8 mouse cellular contexts compared by ENCODE assay signal in genomic region chr9:120098682-120099081, GRCm38 (mm10). TPM values are rescaled to one million over a fixed set of nuclear protein-coding genes. Genes with fewer than 3 reads are reported as not detected.
DNase-seq lines count a peak whose midpoint lies in the region; ATAC-seq lines count a peak whose summit lies in the region.

No protein-coding gene starts in this region.

- H3K4me2 ChIP-seq in midbrain, embryonic 14.5 days (ENCODE audit: low read length), result no peak overlapping the region
- H3K4me2 ChIP-seq in midbrain, embryonic 13.5 days (replicated peaks), result no peak overlapping the region
- H3K4me2 ChIP-seq in heart, embryonic 16.5 days (ENCODE audit: low read depth, low read length), result no peak overlapping the region

- no peak overlapping the region for H3K4me3 ChIP-seq in midbrain, embryonic 14.5 days (replicated peaks; ENCODE audit: low read depth, low read length)
- H3K4me3 ChIP-seq in midbrain, embryonic 13.5 days (replicated peaks), result no peak overlapping the region
- no peak overlapping the region for H3K4me3 ChIP-seq in heart, embryonic 16.5 days (ENCODE audit: low read length)

- H3K4me1 ChIP-seq in midbrain, embryonic 14.5 days (ENCODE audit: control insufficient read depth, insufficient read depth, low read length), result no peaks in the 10 kb centered on the region
- no peaks in the 10 kb centered on the region for H3K4me1 ChIP-seq in midbrain, embryonic 13.5 days (replicated peaks)
- no peaks in the 10 kb centered on the region for H3K4me1 ChIP-seq in heart, embryonic 16.5 days (ENCODE audit: control insufficient read depth, insufficient read depth, low read length)

- no peaks in the 10 kb centered on the region for H3K36me3 ChIP-seq in midbrain, embryonic 14.5 days (ENCODE audit: control insufficient read depth, insufficient read depth, low read length)
- H3K36me3 ChIP-seq in midbrain, embryonic 13.5 days, result no peaks in the 10 kb centered on the region
- no peaks in the 10 kb centered on the region for H3K36me3 ChIP-seq in heart, embryonic 16.5 days (ENCODE audit: control insufficient read depth, insufficient read depth)

- H3K9me3 ChIP-seq in midbrain, embryonic 14.5 days (ENCODE audit: control insufficient read depth, low read length), result no peaks in the 10 kb centered on the region; the same call in 1 of the 2 replicates
- H3K9me3 ChIP-seq in midbrain, embryonic 13.5 days, result peaks cover 8% of the 10 kb centered on the region; the same call in 1 of the 2 replicates
- peaks cover 6% of the 10 kb centered on the region for H3K9me3 ChIP-seq in heart, embryonic 16.5 days (replicated peaks; ENCODE audit: control insufficient read depth, low read length)

- no peaks in the 10 kb centered on the region for H3K27me3 ChIP-seq in midbrain, embryonic 14.5 days (ENCODE audit: control insufficient read depth, insufficient read depth, low read length)
- H3K27me3 ChIP-seq in midbrain, embryonic 13.5 days, result no peaks in the 10 kb centered on the region
- no peaks in the 10 kb centered on the region for H3K27me3 ChIP-seq in heart, embryonic 16.5 days (ENCODE audit: control insufficient read depth, insufficient read depth, low read length)

- no peak overlapping the region for H3K9ac ChIP-seq in midbrain, embryonic 14.5 days (replicated peaks; ENCODE audit: low read length)
- no peak overlapping the region for H3K9ac ChIP-seq in midbrain, embryonic 13.5 days (replicated peaks)
- H3K9ac ChIP-seq in heart, embryonic 16.5 days (ENCODE audit: low read length), result no peak overlapping the region

- WGBS in midbrain, embryonic 14.5 days, result 21% methylated on average over 7 of the region's 7 CpGs
- WGBS in midbrain, embryonic 13.5 days, result 22% methylated on average over 7 of the region's 7 CpGs
- 15% methylated on average over 7 of the region's 7 CpGs for WGBS in heart, embryonic 16.5 days

- DNase-seq in midbrain, embryonic 14.5 days, result peak; percentile 87
- peak; percentile 38 for DNase-seq in embryo, embryonic 11.5 days (ENCODE audit: low read depth, low spot score)
- peak; percentile 63 to 70 for DNase-seq in layer of hippocampus, postnatal 36 days
- peak; percentile 73 for DNase-seq in mesoderm, embryonic 11.5 days (ENCODE audit: low read depth, low spot score)
- peak; percentile 63 for DNase-seq in thymus, postnatal 14 days

- H3K27ac ChIP-seq in midbrain, embryonic 14.5 days (replicated peaks; ENCODE audit: low read depth, low read length), result no peak overlapping the region
- H3K27ac ChIP-seq in midbrain, embryonic 13.5 days, result no peak overlapping the region
- no peak overlapping the region for H3K27ac ChIP-seq in heart, embryonic 16.5 days (ENCODE audit: low read length)

- no peak for ATAC-seq in midbrain, embryonic 14.5 days (ENCODE audit: low FRiP score, low TSS enrichment)
- no peak for ATAC-seq in midbrain, embryonic 13.5 days
- peak; percentile 25 for ATAC-seq in activated CD4-positive, CD25-positive, alpha-beta regulatory T cell, adult 4 months
- peak; percentile 32; the same call in 1 of the 2 replicates for ATAC-seq in heart, embryonic 16.5 days (replicated peaks; ENCODE audit: extremely low read depth, insufficient read depth, low FRiP score)

RNA-seq across cellular contexts. Expression of gene Ccr8, which starts 6.8 kb away (rescaled TPM):
- polyA plus RNA-seq in midbrain, embryonic 14.5 days (2014; fragmentation: Nextera tagmentation; extraction: Ambion mirVana), result not detected in 2 replicates
- polyA plus RNA-seq in midbrain, embryonic 13.5 days (2015; fragmentation: Nextera tagmentation; extraction: Ambion mirVana), result not detected in 2 replicates
- polyA plus RNA-seq in activated CD4-positive, CD25-positive, alpha-beta regulatory T cell, adult 4 months (2017; shearing (Covaris generic)), result 10 to 100 TPM; 72.0 to 97.2 TPM
- polyA plus RNA-seq in heart, embryonic 16.5 days (2015; fragmentation: Nextera tagmentation; extraction: Ambion mirVana), result 1.2 and 4.4 TPM in 2 replicates
- total RNA-seq in layer of hippocampus, postnatal 36 days (2021), result not detected

RNA-seq across cellular contexts. Expression of gene Slc25a38, which starts 11.5 kb away (rescaled TPM):
- polyA plus RNA-seq in midbrain, embryonic 14.5 days (2014; fragmentation: Nextera tagmentation; extraction: Ambion mirVana), result 36.8 and 43.2 TPM in 2 replicates
- polyA plus RNA-seq in midbrain, embryonic 13.5 days (2015; fragmentation: Nextera tagmentation; extraction: Ambion mirVana), result 37.2 and 39.2 TPM in 2 replicates
- polyA plus RNA-seq in activated CD4-positive, CD25-positive, alpha-beta regulatory T cell, adult 4 months (2017; shearing (Covaris generic)), result 10 to 100 TPM; 17.7 to 19.2 TPM
- polyA plus RNA-seq in heart, embryonic 16.5 days (2015; fragmentation: Nextera tagmentation; extraction: Ambion mirVana), result 21.9 and 23.0 TPM in 2 replicates
- total RNA-seq in layer of hippocampus, postnatal 36 days (2021), result 10 to 100 TPM; 26.9 to 29.1 TPM

RNA-seq across cellular contexts. Expression of gene Rpsa, which starts 28.8 kb away (rescaled TPM):
- polyA plus RNA-seq in midbrain, embryonic 14.5 days (2014; fragmentation: Nextera tagmentation; extraction: Ambion mirVana), result 1,176 and 1,335 TPM in 2 replicates
- polyA plus RNA-seq in midbrain, embryonic 13.5 days (2015; fragmentation: Nextera tagmentation; extraction: Ambion mirVana), result 935 and 992 TPM in 2 replicates
- polyA plus RNA-seq in activated CD4-positive, CD25-positive, alpha-beta regulatory T cell, adult 4 months (2017; shearing (Covaris generic)), result 1,000 to 10,000 TPM; 3,266 to 3,639 TPM
- polyA plus RNA-seq in heart, embryonic 16.5 days (2015; fragmentation: Nextera tagmentation; extraction: Ambion mirVana), result 839 and 856 TPM in 2 replicates
- 100 to 1,000 TPM; 428 to 437 TPM for total RNA-seq in layer of hippocampus, postnatal 36 days (2021)

RNA-seq across cellular contexts. Expression of gene Cx3cr1, which starts 29.0 kb away (rescaled TPM):
- polyA plus RNA-seq in midbrain, embryonic 14.5 days (2014; fragmentation: Nextera tagmentation; extraction: Ambion mirVana), result 3.4 and 5.0 TPM in 2 replicates
- 6.1 and 6.6 TPM in 2 replicates for polyA plus RNA-seq in midbrain, embryonic 13.5 days (2015; fragmentation: Nextera tagmentation; extraction: Ambion mirVana)
- polyA plus RNA-seq in activated CD4-positive, CD25-positive, alpha-beta regulatory T cell, adult 4 months (2017; shearing (Covaris generic)), result under 1 TPM in 1 of 2 experiments, not detected in 1; 0.43 TPM
- polyA plus RNA-seq in heart, embryonic 16.5 days (2015; fragmentation: Nextera tagmentation; extraction: Ambion mirVana), result 6.1 and 6.2 TPM in 2 replicates
- total RNA-seq in layer of hippocampus, postnatal 36 days (2021), result 10 to 100 TPM; 29.0 to 30.9 TPM

RNA-seq across cellular contexts. Expression of gene Mobp, which starts 50.8 kb away (rescaled TPM):
- not detected in 2 replicates for polyA plus RNA-seq in midbrain, embryonic 14.5 days (2014; fragmentation: Nextera tagmentation; extraction: Ambion mirVana)
- polyA plus RNA-seq in midbrain, embryonic 13.5 days (2015; fragmentation: Nextera tagmentation; extraction: Ambion mirVana), result 0.07 and 0.54 TPM in 2 replicates
- polyA plus RNA-seq in activated CD4-positive, CD25-positive, alpha-beta regulatory T cell, adult 4 months (2017; shearing (Covaris generic)), result not detected
- polyA plus RNA-seq in heart, embryonic 16.5 days (2015; fragmentation: Nextera tagmentation; extraction: Ambion mirVana), result 0.07 TPM in 1 of 2 replicates, not detected in the other
- 100 to 1,000 TPM; 456 to 539 TPM for total RNA-seq in layer of hippocampus, postnatal 36 days (2021)

Comparison
In these comparisons a context has a peak if more than half of its experiments do, and no peak if none do; other contexts are left out.
1. ATAC-seq: peak in activated CD4-positive, CD25-positive, alpha-beta regulatory T cell, adult 4 months (single experiment) and heart, embryonic 16.5 days (single experiment); none in midbrain, embryonic 14.5 days (single experiment) and midbrain, embryonic 13.5 days (single experiment).
2. RNA of gene Ccr8, which starts 6.8 kb away (polyA plus RNA-seq): 72.0 to 97.2 TPM in activated CD4-positive, CD25-positive, alpha-beta regulatory T cell, adult 4 months; 1.2 to 4.4 TPM in heart, embryonic 16.5 days, not detected in midbrain, embryonic 14.5 days and not detected in midbrain, embryonic 13.5 days; every median in the first group is over 10 times any median in the second.
3. Peak in every context shown above with its lines, with median percentiles within 50 percentile points of each other: DNase-seq.